Mouse (Mus musculus) thymus, adult 2 months (tissue): Measurements from ENCODE around the gene Clcf1. TPM values are rescaled to one million over a fixed set of nuclear protein-coding genes. Genes with fewer than 3 reads are reported as not detected.

ENCODE experiments used
- DNase-seq: peaks from one replicate; pipeline ENCODE4 v3.0.0; 2021
- H3K27ac ChIP-seq: fragments of 200-500 bp; 2 replicates; pipeline ENCODE4 v1.5.1; 2012; ENCODE audit warnings: low read length, control low read depth; ENCODE audit not compliant: control insufficient read depth, insufficient read depth
- H3K27me3 ChIP-seq: fragments of 200-500 bp; 2 replicates; pipeline ENCODE4 v1.6.1; 2012; ENCODE audit warnings: mild to moderate bottlenecking, low read length, moderate library complexity, mixed read lengths; ENCODE audit not compliant: control insufficient read depth, insufficient read depth
- H3K36me3 ChIP-seq: fragments of 200-500 bp; 2 replicates; pipeline ENCODE4 v1.6.1; 2012; ENCODE audit warnings: mild to moderate bottlenecking, low read length, moderate library complexity; ENCODE audit not compliant: control insufficient read depth, insufficient read depth
- H3K4me1 ChIP-seq: fragments of 200-500 bp; replicated peaks from 2 replicates; pipeline ENCODE4 v1.6.1; 2012; ENCODE audit warnings: low read length; ENCODE audit not compliant: control insufficient read depth, insufficient read depth
- H3K4me3 ChIP-seq: fragments of 200-500 bp; 2 replicates; pipeline ENCODE4 v1.5.1; 2012; ENCODE audit warnings: mild to moderate bottlenecking, low read length, control low read depth, moderate library complexity; ENCODE audit not compliant: control insufficient read depth, insufficient read depth
- CTCF ChIP-seq: fragments of 200-500 bp; IDR thresholded peaks from 2 replicates; pipeline ENCODE4 v1.5.1; 2012; ENCODE audit warnings: mild to moderate bottlenecking, control low read depth, low read length, moderate library complexity, borderline replicate concordance; ENCODE audit not compliant: control insufficient read depth, poor library complexity, insufficient read depth; ENCODE audit errors: extremely low read depth
- POLR2A ChIP-seq: fragments of 200-500 bp; IDR thresholded peaks from 2 replicates; pipeline ENCODE4 v1.6.1; 2012; ENCODE audit warnings: mild to moderate bottlenecking, low read length, control low read depth, moderate library complexity; ENCODE audit not compliant: control insufficient read depth, poor library complexity, insufficient read depth; ENCODE audit errors: extremely low read depth
- WGBS: fragments of 180-500 bp; shearing (Covaris S2); methylation state at CpG from one replicate; pipeline ENCODE4 v1.1.7; 2018; 5-methylcytosine and 5-hydroxymethylcytosine counted together
- polyA plus RNA-seq: library from polyadenylated mRNA; depleted of rRNA; stranded (reverse); fragments of >200 nt; gene quantifications from 2 replicates; pipeline ENCODE4 v1.2.3, GENCODE M21; 2012

Gene Clcf1
- polyA plus RNA-seq, 1 experiment = 32.9 TPM

DNA sequence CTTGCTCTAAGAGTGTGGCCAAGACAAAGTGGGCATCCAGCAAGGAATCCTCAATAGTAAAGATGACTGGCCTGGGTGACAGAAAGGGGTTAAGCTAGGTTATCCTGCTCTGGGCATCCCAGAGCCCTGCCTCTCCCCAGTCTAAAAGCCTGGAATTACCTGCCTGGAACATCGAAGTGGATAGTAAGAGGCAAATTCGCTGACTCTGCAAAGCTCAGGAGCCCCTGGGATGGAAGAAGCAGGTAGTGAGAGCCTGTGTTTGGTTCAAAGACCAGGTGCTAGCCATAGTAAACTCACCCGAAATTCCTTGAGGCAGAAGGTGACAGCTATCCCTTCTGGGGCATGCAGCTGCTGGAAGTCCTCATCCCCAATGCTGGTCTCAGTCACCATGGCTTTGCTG lies 16.9 kb upstream of the Clcf1 start:
- no peaks in the 10 kb centered on the region for H3K27me3 ChIP-seq
- WGBS = 88% methylated on average over 3 of the region's 3 CpGs
- DNase-seq = no peak
- H3K36me3 ChIP-seq = peaks cover 36% of the 10 kb centered on the region
- H3K27ac ChIP-seq = no peak overlapping the region
- TF ChIP-seq POLR2A = no peak
- H3K4me1 ChIP-seq = peaks cover 50% of the 10 kb centered on the region
- no peak overlapping the region for H3K4me3 ChIP-seq

DNA sequence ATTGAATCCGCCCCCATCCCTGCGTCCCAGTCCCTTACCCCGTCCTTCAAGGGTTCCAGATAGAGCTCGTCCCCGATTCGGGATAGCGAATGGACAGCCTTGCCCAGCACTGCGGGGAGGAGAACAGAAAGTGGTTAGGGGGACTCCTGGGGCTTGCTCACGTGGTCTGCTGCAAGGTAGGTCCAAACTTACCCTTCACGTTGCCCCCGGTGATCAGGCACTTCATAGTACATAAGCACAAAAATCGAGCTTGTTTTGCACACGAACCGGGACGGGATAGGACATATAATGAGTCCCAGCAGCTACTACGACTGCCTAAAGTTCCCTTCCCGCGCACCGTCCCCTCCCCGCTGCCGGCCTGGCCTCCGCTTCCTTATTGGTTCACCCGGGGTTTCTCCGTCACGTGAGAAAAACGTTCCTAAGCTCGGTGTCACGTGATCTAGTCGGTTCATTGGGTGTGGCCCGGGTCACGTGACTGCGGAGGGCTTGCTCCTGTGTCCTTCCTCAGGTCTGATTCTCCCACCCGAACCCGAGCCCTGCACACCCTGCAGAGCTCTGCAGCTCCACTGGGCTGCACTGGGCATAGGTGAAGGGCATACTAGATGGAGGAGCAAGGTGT lies 12.6 kb upstream of the Clcf1 start, which contains the start of gene Rad9a:
Gene Rad9a (minus strand): TSS at position 372 of the 619 bp plus-strand sequence.
- Histone ChIP-seq H3K27me3 (no peaks in the 10 kb centered on the region), H3K36me3 (peaks cover 7% of the 10 kb centered on the region; the same call in 1 of the 2 replicates), H3K4me1 (peaks cover 48% of the 10 kb centered on the region), H3K4me3 (peak within 1 kb of the TSS; percentile 91), H3K27ac (peak within 1 kb of the TSS; percentile 94)
- peak; percentile 96 for DNase-seq
- WGBS = under 1% methylated on average over 34 of the region's 34 CpGs
- no peak for TF ChIP-seq CTCF
- peak; percentile 62 for TF ChIP-seq POLR2A

DNA sequence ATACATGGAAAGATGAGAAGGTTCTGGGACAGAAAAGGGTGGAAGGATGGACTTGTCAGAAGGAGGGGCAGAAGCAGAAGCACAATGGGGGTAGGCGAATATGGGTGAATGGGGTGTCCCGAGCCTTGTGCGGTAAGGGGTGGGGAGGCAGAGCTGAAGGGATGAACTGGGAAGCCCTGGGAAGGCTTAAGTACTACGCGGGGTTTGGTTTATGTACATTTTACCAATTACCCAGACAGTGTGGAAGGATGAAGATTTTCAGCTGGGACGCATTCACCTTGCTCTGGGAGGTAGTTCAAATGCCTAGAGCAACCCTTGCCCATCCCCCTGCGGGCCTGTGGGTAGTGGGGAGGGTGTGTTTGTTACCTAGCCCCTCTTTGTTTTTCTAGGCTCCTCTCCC lies 11.9 kb upstream of the Clcf1 start:
- Histone ChIP-seq H3K36me3 (0 out of 2 replicates have a peak, but pooled peaks cover 3% of the 10 kb centered on the region), H3K27me3 (no peaks in the 10 kb centered on the region), H3K4me3 (peak overlapping the region; percentile 91), H3K27ac (peak overlapping the region; percentile 94), H3K4me1 (peaks cover 41% of the 10 kb centered on the region)
- 75% methylated on average over 7 of the region's 7 CpGs for WGBS
- no peak for DNase-seq
- TF ChIP-seq CTCF (no peak), POLR2A (no peak)

DNA sequence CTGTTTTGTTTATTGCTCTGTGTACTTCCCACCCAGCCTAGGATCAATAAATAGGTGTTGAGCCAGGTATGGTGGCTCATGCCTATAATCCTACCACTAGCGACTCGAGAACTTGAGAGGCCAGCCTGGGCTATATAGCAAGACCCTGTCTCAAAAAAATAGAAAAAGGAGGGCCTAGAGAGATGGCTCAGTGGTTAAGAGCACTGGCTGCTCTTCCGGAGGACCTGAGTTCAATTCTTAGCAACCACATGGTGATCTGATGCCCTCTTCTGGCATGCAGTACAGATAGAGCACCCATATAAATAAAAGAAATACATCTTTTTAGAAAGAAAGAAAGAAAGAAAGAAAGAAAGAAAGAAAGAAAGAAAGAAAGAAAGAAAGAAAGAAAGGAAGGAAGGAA lies 10.9 kb upstream of the Clcf1 start:
- Histone ChIP-seq H3K27ac (peak overlapping the region; percentile 94), H3K4me1 (peaks cover 40% of the 10 kb centered on the region), H3K4me3 (no peak overlapping the region), H3K36me3 (0 out of 2 replicates have a peak, but pooled peaks cover 3% of the 10 kb centered on the region), H3K27me3 (no peaks in the 10 kb centered on the region)
- TF ChIP-seq CTCF = no peak
- no peak for DNase-seq
- 17% methylated on average over 3 of the region's 3 CpGs for WGBS

DNA sequence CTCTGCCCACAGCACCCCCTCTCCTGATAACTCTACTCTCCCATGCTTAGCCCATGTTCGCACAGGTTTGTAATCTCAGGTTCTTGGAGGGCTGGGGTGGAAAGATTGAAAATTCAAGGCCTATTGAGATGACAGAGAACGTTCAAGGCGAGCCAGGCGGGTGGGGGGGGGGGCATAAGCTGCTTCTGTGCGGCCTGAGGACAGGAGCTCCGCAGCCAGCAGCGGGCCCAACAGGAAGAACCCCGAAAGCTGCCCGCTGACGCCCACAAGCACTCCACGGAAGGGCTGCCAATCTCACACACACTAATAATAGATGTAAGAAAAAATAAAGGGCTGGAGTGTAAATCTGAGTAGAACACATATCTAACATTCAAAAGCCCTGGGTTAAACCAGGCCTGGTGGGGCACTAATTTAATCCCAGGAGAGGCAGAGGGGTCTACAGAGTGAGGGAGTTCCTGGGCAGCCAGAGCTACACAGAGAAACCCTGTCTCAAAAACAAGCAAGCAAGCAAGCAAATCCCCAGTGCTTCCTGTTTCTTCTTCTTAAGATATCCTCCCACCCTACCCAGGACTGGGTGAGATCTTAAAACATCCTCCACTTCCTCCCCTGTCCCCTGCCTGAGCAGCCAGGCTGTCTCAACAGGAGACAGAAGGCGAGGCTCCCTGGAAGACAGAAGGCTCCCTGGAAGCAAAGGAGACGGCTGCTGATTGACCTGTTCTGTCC lies 10.3 kb upstream of the Clcf1 start:
- Histone ChIP-seq H3K27ac (peak overlapping the region; percentile 91), H3K4me1 (peaks cover 40% of the 10 kb centered on the region), H3K27me3 (no peaks in the 10 kb centered on the region), H3K4me3 (no peak overlapping the region), H3K36me3 (0 out of 2 replicates have a peak, but pooled peaks cover 3% of the 10 kb centered on the region)
- TF ChIP-seq POLR2A (no peak), CTCF (no peak)
- WGBS = 11% methylated on average over 13 of the region's 13 CpGs
- no peak for DNase-seq

DNA sequence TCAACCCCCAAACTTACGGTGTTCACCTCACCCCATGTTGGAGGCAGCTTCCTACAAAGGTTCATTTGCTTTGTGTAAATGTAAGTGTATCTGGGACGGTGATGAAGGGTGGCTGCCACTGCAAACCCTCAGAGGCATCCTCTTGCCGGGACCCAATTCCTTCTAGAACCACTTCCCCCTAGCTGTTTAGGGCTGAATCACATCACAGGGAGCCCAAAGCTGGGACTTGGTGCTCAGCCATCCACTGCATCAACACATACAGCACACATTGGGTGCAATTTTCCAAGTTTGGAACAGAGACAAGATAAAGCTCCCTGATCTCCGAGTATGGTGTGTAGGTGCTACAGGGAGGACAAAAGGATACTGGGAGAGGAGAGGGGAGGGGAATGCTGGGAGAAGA lies 9.1 kb upstream of the Clcf1 start:
- Histone ChIP-seq H3K36me3 (0 out of 2 replicates have a peak, but pooled peaks cover 2% of the 10 kb centered on the region), H3K27me3 (no peaks in the 10 kb centered on the region), H3K4me3 (no peak overlapping the region), H3K27ac (peak overlapping the region; percentile 91), H3K4me1 (peaks cover 43% of the 10 kb centered on the region)
- 73% methylated on average over 4 of the region's 4 CpGs for whole genome bisulfite sequencing
- TF ChIP-seq POLR2A (no peak), CTCF (no peak)
- no peak for DNase-seq

DNA sequence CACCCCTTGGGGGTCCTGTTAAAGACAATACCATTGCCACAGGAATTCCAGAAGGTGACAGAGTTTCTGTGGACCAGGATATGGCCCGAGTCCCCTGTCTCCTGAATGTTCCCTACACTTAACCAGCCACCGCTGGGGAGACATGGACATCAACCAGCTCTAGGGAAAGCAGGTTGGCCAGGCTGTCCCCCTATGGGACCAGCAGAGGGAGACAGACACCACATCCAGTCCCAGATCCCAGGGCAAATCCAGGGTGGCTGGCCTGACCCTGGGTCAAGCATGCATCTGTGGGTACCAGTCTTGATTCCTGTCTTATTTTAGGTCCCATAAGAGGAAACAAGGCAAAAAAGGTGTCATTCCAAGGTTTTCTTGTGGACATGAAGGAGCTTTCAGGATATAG lies 7.1 kb upstream of the Clcf1 start:
- Histone ChIP-seq H3K36me3 (no peaks in the 10 kb centered on the region), H3K4me3 (no peak overlapping the region), H3K4me1 (peaks cover 28% of the 10 kb centered on the region), H3K27me3 (no peaks in the 10 kb centered on the region), H3K27ac (no peak overlapping the region)
- peak; percentile 58 for DNase-seq
- 15% methylated on average over 2 of the region's 2 CpGs for WGBS
- TF ChIP-seq POLR2A (no peak), CTCF (peak; percentile 95)
